Mouse (Mus musculus) thymus, postnatal 25 days (tissue): ENCODE measurements around the gene 1600002K03Rik.

Experiments
- DNase-seq: peaks from one replicate; pipeline ENCODE4 v3.0.0; 2022

1600002K03Rik gene

GRCm38 (mm10) chr10:80141786-80142529, 30.8 kb upstream of the 1600002K03Rik start:
- peak; percentile 90 for DNase-seq

- DNase-seq = no peak
These were observed 30.2 kb upstream of the 1600002K03Rik start for GRCm38 (mm10) chr10:80142530-80142925.

- no peak for DNase-seq
These were observed 29.1 kb upstream of the 1600002K03Rik start for GRCm38 (mm10) chr10:80143664-80144063.

GRCm38 (mm10) chr10:80144159-80144558, 28.6 kb upstream of the 1600002K03Rik start:
- DNase-seq = no peak

GRCm38 (mm10) chr10:80144864-80145838, 27.6 kb upstream of the 1600002K03Rik start:
- peak; percentile 80 for DNase-seq

- DNase-seq = no peak
These were observed 26.8 kb upstream of the 1600002K03Rik start for GRCm38 (mm10) chr10:80145896-80146295.

GRCm38 (mm10) chr10:80146568-80147011, 26.2 kb upstream of the 1600002K03Rik start:
- no peak for DNase-seq

- DNase-seq = no peak
These were observed 25.5 kb upstream of the 1600002K03Rik start for GRCm38 (mm10) chr10:80147146-80147718.

- DNase-seq = peak; percentile 82
These were observed 24.8 kb upstream of the 1600002K03Rik start, which contains the start of gene Midn for GRCm38 (mm10) chr10:80147719-80148601. Gene Midn, plus strand, starts transcription at chr10:80148272.

GRCm38 (mm10) chr10:80148610-80149290, 24.0 kb upstream of the 1600002K03Rik start:
- peak; percentile 97 for DNase-seq

- peak; percentile 97 for DNase-seq
These were observed 23.2 kb upstream of the 1600002K03Rik start for GRCm38 (mm10) chr10:80149291-80150225.

GRCm38 (mm10) chr10:80150226-80151210, 22.2 kb upstream of the 1600002K03Rik start:
- peak; percentile 87 for DNase-seq

GRCm38 (mm10) chr10:80151211-80152034, 21.3 kb upstream of the 1600002K03Rik start:
- peak; percentile 79 for DNase-seq

GRCm38 (mm10) chr10:80152071-80152872, 20.5 kb upstream of the 1600002K03Rik start:
- DNase-seq = peak; percentile 45

GRCm38 (mm10) chr10:80152873-80153260, 19.9 kb upstream of the 1600002K03Rik start:
- peak; percentile 30 for DNase-seq

GRCm38 (mm10) chr10:80153713-80154112, 19.0 kb upstream of the 1600002K03Rik start:
- no peak for DNase-seq

GRCm38 (mm10) chr10:80154384-80154783, 18.4 kb upstream of the 1600002K03Rik start:
- no peak for DNase-seq
